Mouse (Mus musculus) heart, postnatal 0 days (tissue): Measurements from ENCODE around the gene Atoh7.

Source experiments
- CTCF ChIP-seq: IDR thresholded peaks from 2 replicates; pipeline ENCODE4 v1.5.1; 2016; ENCODE audit warnings: antibody characterized with exemption, control low read depth, low read depth
- EP300 ChIP-seq: IDR thresholded peaks from 2 replicates; pipeline ENCODE4 v1.6.1; 2016; ENCODE audit warnings: antibody characterized with exemption, low read depth

DNA sequence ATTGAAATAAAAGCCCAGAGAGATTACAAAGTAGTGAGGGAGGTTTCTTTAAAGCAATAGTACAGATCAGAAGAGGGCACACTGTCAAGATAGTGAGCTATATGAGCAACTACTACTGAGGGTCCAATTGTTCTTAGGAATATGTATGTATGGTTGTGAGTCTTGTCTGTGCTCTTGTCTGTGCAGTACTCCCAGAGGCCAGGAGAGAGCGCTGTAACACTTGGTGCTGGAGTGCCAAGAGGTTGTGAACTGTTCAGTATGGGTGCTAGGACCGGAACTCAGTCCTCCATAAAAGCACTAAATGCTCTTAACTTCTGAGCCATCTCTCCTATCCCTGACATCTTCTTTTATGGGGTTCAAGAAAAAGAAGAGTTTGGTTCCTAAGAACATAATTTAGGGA is 44.9 kb upstream of the Atoh7 start:
- TF ChIP-seq CTCF (peak; percentile 7; the same call in 1 of the 2 replicates), EP300 (no peak)
